Comparison of ENCODE assay signal across 7 mouse cellular contexts in genomic region chr4:116507425-116508218, GRCm38 (mm10). TPM values are rescaled to one million over a fixed set of nuclear protein-coding genes. Genes with fewer than 3 reads are reported as not detected.
DNase-seq lines count a peak whose midpoint lies in the region; ATAC-seq lines count a peak whose summit lies in the region.

Gene Ipp, plus strand, starts transcription at chr4:116507549.

- H3K36me3 ChIP-seq in embryonic facial prominence, embryonic 12.5 days, result no peaks in the 10 kb centered on the region
- H3K36me3 ChIP-seq in limb, embryonic 11.5 days (ENCODE audit: control insufficient read depth, insufficient read depth, low read length), result no peaks in the 10 kb centered on the region
- H3K36me3 ChIP-seq in midbrain, embryonic 14.5 days (ENCODE audit: control insufficient read depth, insufficient read depth, low read length), result no peaks in the 10 kb centered on the region

- peak; percentile 96 for DNase-seq in adrenal gland, postnatal 25 days
- DNase-seq in heart, adult 11 months, result peak; percentile 100
- DNase-seq in kidney, adult 18-20 months, result peak; percentile 96
- peak; percentile 96 for DNase-seq in limb, embryonic 11.5 days (ENCODE audit: low spot score)
- peak; percentile 98 for DNase-seq in midbrain, embryonic 14.5 days
- DNase-seq in spleen, adult 18-20 months, result peak; percentile 94 to 97

- H3K27ac ChIP-seq in embryonic facial prominence, embryonic 12.5 days, result peak within 1 kb of the TSS; percentile 91
- H3K27ac ChIP-seq in limb, embryonic 11.5 days (replicated peaks; ENCODE audit: low read depth, low read length), result peak within 1 kb of the TSS; percentile 89
- peak within 1 kb of the TSS; percentile 88 for H3K27ac ChIP-seq in midbrain, embryonic 14.5 days (replicated peaks; ENCODE audit: low read depth, low read length)

- H3K27me3 ChIP-seq in embryonic facial prominence, embryonic 12.5 days, result no peaks in the 10 kb centered on the region
- H3K27me3 ChIP-seq in limb, embryonic 11.5 days (ENCODE audit: control insufficient read depth, insufficient read depth, low read length), result no peaks in the 10 kb centered on the region
- H3K27me3 ChIP-seq in midbrain, embryonic 14.5 days (ENCODE audit: control insufficient read depth, insufficient read depth, low read length), result no peaks in the 10 kb centered on the region

- H3K4me1 ChIP-seq in embryonic facial prominence, embryonic 12.5 days, result peaks cover 9% of the 10 kb centered on the region; the same call in 1 of the 2 replicates
- no peaks in the 10 kb centered on the region for H3K4me1 ChIP-seq in limb, embryonic 11.5 days (ENCODE audit: control insufficient read depth, insufficient read depth, low read length)
- H3K4me1 ChIP-seq in midbrain, embryonic 14.5 days (ENCODE audit: control insufficient read depth, insufficient read depth, low read length), result peaks cover 7% of the 10 kb centered on the region

- peak within 1 kb of the TSS; percentile 77 for H3K9ac ChIP-seq in embryonic facial prominence, embryonic 12.5 days
- peak within 1 kb of the TSS; percentile 87 for H3K9ac ChIP-seq in limb, embryonic 11.5 days (ENCODE audit: low read length)
- H3K9ac ChIP-seq in midbrain, embryonic 14.5 days (replicated peaks; ENCODE audit: low read length), result peak within 1 kb of the TSS; percentile 80

- H3K4me2 ChIP-seq in embryonic facial prominence, embryonic 12.5 days (replicated peaks), result peak within 1 kb of the TSS; percentile 59
- peak within 1 kb of the TSS; percentile 67 for H3K4me2 ChIP-seq in limb, embryonic 11.5 days (ENCODE audit: low read depth, severe bottlenecking)
- peak within 1 kb of the TSS; percentile 59 for H3K4me2 ChIP-seq in midbrain, embryonic 14.5 days (ENCODE audit: low read length)

- peak within 1 kb of the TSS; percentile 61 for H3K4me3 ChIP-seq in embryonic facial prominence, embryonic 12.5 days
- peak within 1 kb of the TSS; percentile 63 for H3K4me3 ChIP-seq in limb, embryonic 11.5 days (ENCODE audit: low read depth, low read length)
- H3K4me3 ChIP-seq in midbrain, embryonic 14.5 days (replicated peaks; ENCODE audit: low read depth, low read length), result peak within 1 kb of the TSS; percentile 51

- H3K9me3 ChIP-seq in embryonic facial prominence, embryonic 12.5 days, result no peaks in the 10 kb centered on the region
- no peaks in the 10 kb centered on the region for H3K9me3 ChIP-seq in limb, embryonic 11.5 days (ENCODE audit: control insufficient read depth, low read length)
- H3K9me3 ChIP-seq in midbrain, embryonic 14.5 days (ENCODE audit: control insufficient read depth, low read length), result no peaks in the 10 kb centered on the region

- under 1% methylated on average over 53 of the region's 55 CpGs for WGBS in embryonic facial prominence, embryonic 12.5 days
- under 1% methylated on average over 55 of the region's 55 CpGs for WGBS in limb, embryonic 11.5 days
- WGBS in midbrain, embryonic 14.5 days, result 1% methylated on average over 55 of the region's 55 CpGs

- peak; percentile 95 for ATAC-seq in embryonic facial prominence, embryonic 12.5 days (ENCODE audit: insufficient number of reproducible peaks, insufficient read depth, low FRiP score, low TSS enrichment)
- ATAC-seq in limb, embryonic 11.5 days (ENCODE audit: insufficient number of reproducible peaks, low FRiP score, low TSS enrichment, low read depth), result peak; percentile 98
- ATAC-seq in midbrain, embryonic 14.5 days (ENCODE audit: low FRiP score, low TSS enrichment), result peak; percentile 99

RNA-seq across cellular contexts. Expression of gene Ipp, which starts in this region (rescaled TPM):
- total RNA-seq in adrenal gland, postnatal 25 days (2021), result 14.8 and 22.1 TPM in 2 replicates
- polyA plus RNA-seq in embryonic facial prominence, embryonic 12.5 days (2016; fragmentation: Nextera tagmentation; extraction: Ambion mirVana), result 16.1 and 16.2 TPM in 2 replicates
- 5.7 and 6.2 TPM in 2 replicates for polyA plus RNA-seq in limb, embryonic 11.5 days (2014; fragmentation: Nextera tagmentation; extraction: Ambion mirVana)
- 4.5 and 5.3 TPM in 2 replicates for polyA plus RNA-seq in midbrain, embryonic 14.5 days (2014; fragmentation: Nextera tagmentation; extraction: Ambion mirVana)

Comparison
In these comparisons a context has a peak if more than half of its experiments do, and no peak if none do; other contexts are left out.
1. Peak in every context shown above with its lines: DNase-seq, ATAC-seq, H3K4me3 ChIP-seq and H3K27ac ChIP-seq.